Mouse (Mus musculus) liver, adult 2 months (tissue): ENCODE measurements at regions not wholly inside any gene's neighbourhood (a gene's known extent, or its start where the extent isn't known, plus 50 kb on each side); places are given as distances from the start of the nearest gene placed in this dataset.

Experiments used
- CTCF ChIP-seq: fragments of 200-500 bp; IDR thresholded peaks from 2 replicates; pipeline ENCODE4 v1.5.1; 2011; ENCODE audit warnings: low read depth, low read length, control low read depth
- POLR2A ChIP-seq: fragments of 200-500 bp; IDR thresholded peaks from 2 replicates; pipeline ENCODE4 v1.6.1; 2011; ENCODE audit warnings: low read length, control low read depth; ENCODE audit not compliant: insufficient read depth; ENCODE audit errors: extremely low read depth

- no peak for TF ChIP-seq CTCF
- TF ChIP-seq POLR2A = no peak
Measured at GRCm38 (mm10) chr1:75890636-75891276, 344.7 kb downstream of the Slc4a3 start.
